Mouse (Mus musculus) neural tube, embryonic 14.5 days (tissue): ENCODE measurements around the gene Nectin1. TPM values are rescaled to one million over a fixed set of nuclear protein-coding genes. Genes with fewer than 3 reads are reported as not detected.

Experiments used
- ATAC-seq: fragments of 200-750 bp; cut with Nextera tagmentation; 2 replicates; pipeline ENCODE4 v1.8.0; 2017; ENCODE audit warnings: low read depth, mild to moderate bottlenecking, moderate TSS enrichment, moderate library complexity
- H3K27ac ChIP-seq: fragments of 300-500 bp; sonication (generic); 2 replicates; pipeline ENCODE4 v1.5.1; 2014; ENCODE audit warnings: low read depth, mild to moderate bottlenecking, control low read depth, low read length, moderate library complexity, mixed read lengths
- H3K27me3 ChIP-seq: fragments of 300-500 bp; sonication (generic); 2 replicates; pipeline ENCODE4 v1.6.1; 2014; ENCODE audit warnings: low read length; ENCODE audit not compliant: control insufficient read depth, insufficient read depth
- H3K36me3 ChIP-seq: fragments of 300-500 bp; sonication (generic); 2 replicates; pipeline ENCODE4 v1.6.1; 2014; ENCODE audit warnings: low read length, mixed read lengths; ENCODE audit not compliant: control insufficient read depth, insufficient read depth
- H3K4me1 ChIP-seq: fragments of 300-500 bp; sonication (generic); 2 replicates; pipeline ENCODE4 v1.6.1; 2014; ENCODE audit warnings: low read length; ENCODE audit not compliant: control insufficient read depth, insufficient read depth
- H3K4me2 ChIP-seq: fragments of 300-500 bp; sonication (generic); 2 replicates; pipeline ENCODE4 v1.6.1; 2014; ENCODE audit warnings: mild to moderate bottlenecking, low read depth, low read length, control low read depth
- H3K4me3 ChIP-seq: fragments of 300-500 bp; sonication (generic); 2 replicates; pipeline ENCODE4 v1.5.1; 2014; ENCODE audit warnings: low read depth, low read length, control low read depth, mixed read lengths
- H3K9ac ChIP-seq: fragments of 300-500 bp; sonication (generic); replicated peaks from 2 replicates; pipeline ENCODE4 v1.6.1; 2014; ENCODE audit warnings: low read depth, mild to moderate bottlenecking, control low read depth, low read length, mixed read lengths
- H3K9me3 ChIP-seq: fragments of 300-500 bp; sonication (generic); 2 replicates; pipeline ENCODE4 v1.6.1; 2016; ENCODE audit warnings: low read length; ENCODE audit not compliant: control insufficient read depth
- WGBS: fragments of 180-500 bp; shearing (Covaris S2); extraction: QIAGEN DNeasy Blood & Tissue Kit; methylation state at CpG from one replicate; pipeline ENCODE4 v1.1.7; 2014; 5-methylcytosine and 5-hydroxymethylcytosine counted together
- polyA plus RNA-seq: library from polyadenylated mRNA; unstranded; fragments of >200 nt; fragmentation: Nextera tagmentation; extraction: Ambion mirVana; gene quantifications from 2 replicates; pipeline ENCODE4 v1.2.1, GENCODE M21; 2014

Nectin1 gene
- polyA plus RNA-seq, 1 experiment from 2014 or later: 21.1 TPM

DNA sequence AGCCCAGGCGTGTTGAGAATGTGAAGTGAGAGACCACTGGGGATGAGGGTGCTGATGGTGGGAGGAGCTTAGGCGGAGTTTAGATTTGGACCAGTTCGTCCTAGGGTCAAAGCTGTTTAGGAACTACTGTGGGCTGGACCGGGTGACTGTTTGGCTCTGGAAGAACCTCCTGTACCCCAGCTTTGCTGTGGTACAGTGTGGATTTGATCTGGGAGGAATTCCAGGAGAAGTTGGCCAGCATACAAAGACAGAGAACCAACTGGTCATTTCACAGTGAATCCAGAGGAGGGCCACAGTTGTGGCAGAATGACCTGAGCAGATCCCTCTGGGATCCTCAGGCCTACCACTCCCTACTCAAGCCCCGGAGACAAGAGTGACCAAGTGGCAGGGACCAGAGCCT lies 38.6 kb downstream of the Nectin1 start:
- Histone ChIP-seq H3K9me3 (no peaks in the 10 kb centered on the region), H3K9ac (no peak overlapping the region), H3K4me2 (no peak overlapping the region), H3K27me3 (no peaks in the 10 kb centered on the region), H3K27ac (no peak overlapping the region), H3K4me1 (peaks cover 22% of the 10 kb centered on the region), H3K36me3 (no peaks in the 10 kb centered on the region), H3K4me3 (no peak overlapping the region)
- WGBS: 70% methylated on average over 5 of the region's 5 CpGs
- no peak for ATAC-seq

DNA sequence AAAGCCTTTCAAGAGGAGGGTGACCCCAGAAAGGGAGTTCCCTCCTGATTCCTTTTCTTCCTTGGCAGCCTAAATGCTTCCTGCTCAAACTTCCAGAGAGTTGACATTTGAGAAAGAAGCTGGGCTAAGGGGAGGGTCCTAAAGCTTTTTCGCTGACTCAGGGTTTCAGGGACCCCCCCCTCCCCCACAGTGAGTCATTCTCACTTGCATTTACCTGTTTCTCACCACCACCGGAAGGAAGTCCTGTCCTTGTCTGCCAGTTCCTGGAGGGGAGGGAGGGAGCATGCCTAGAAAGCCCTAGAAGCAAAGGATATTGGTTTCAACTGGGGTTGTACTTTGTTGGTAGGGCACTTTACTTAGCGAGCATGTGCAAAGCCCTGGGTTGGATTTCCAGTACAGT lies 40.2 kb downstream of the Nectin1 start:
- ATAC-seq: no peak
- WGBS: 71% methylated on average over 3 of the region's 3 CpGs
- Histone ChIP-seq H3K4me3 (no peak overlapping the region), H3K9me3 (no peaks in the 10 kb centered on the region), H3K4me1 (peaks cover 28% of the 10 kb centered on the region), H3K36me3 (no peaks in the 10 kb centered on the region), H3K4me2 (no peak overlapping the region), H3K27me3 (no peaks in the 10 kb centered on the region), H3K27ac (no peak overlapping the region), H3K9ac (no peak overlapping the region)

- no peak overlapping the region for H3K4me2 ChIP-seq
- no peaks in the 10 kb centered on the region for H3K36me3 ChIP-seq
- ATAC-seq: no peak
- no peaks in the 10 kb centered on the region for H3K27me3 ChIP-seq
- H3K4me1 ChIP-seq: peaks cover 28% of the 10 kb centered on the region
- H3K9ac ChIP-seq: no peak overlapping the region
- no peaks in the 10 kb centered on the region for H3K9me3 ChIP-seq
- WGBS: 67% methylated on average over 13 of the region's 13 CpGs
- no peak overlapping the region for H3K27ac ChIP-seq
- no peak overlapping the region for H3K4me3 ChIP-seq
Observed at GRCm38 (mm10) chr9:43784841-43785240, 41.1 kb downstream of the Nectin1 start.

- 79% methylated on average over 4 of the region's 4 CpGs for WGBS
- Histone ChIP-seq H3K9ac (no peak overlapping the region), H3K4me1 (peaks cover 16% of the 10 kb centered on the region), H3K27ac (no peak overlapping the region), H3K36me3 (peaks cover 8% of the 10 kb centered on the region; the same call in 1 of the 2 replicates), H3K4me2 (no peak overlapping the region), H3K27me3 (no peaks in the 10 kb centered on the region), H3K9me3 (no peaks in the 10 kb centered on the region), H3K4me3 (no peak overlapping the region)
- ATAC-seq: no peak
Observed at GRCm38 (mm10) chr9:43787591-43787990, 43.8 kb downstream of the Nectin1 start.

DNA sequence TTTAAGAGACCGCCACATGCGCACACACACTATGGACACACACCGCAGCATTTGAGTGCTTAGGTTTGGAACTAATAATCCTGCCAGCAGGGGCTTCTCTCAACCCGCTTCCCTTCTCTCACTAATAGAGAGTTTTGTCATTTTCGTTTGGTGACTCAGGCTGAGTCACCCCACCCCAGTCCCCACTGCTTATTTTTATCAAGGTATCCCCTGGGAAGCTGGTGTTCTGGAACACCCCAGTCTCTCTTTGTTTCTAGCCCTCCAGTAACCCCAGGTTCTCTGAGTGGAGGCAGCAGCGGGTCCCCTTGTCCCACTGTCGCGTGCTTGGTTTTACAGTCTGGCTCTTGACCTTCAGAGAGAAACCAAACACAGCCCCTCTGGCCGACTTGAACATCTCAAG lies 48.9 kb downstream of the Nectin1 start:
- H3K27ac ChIP-seq: no peak overlapping the region
- H3K9me3 ChIP-seq: no peaks in the 10 kb centered on the region
- H3K4me2 ChIP-seq: no peak overlapping the region
- no peak for ATAC-seq
- no peak overlapping the region for H3K9ac ChIP-seq
- H3K4me1 ChIP-seq: 0 out of 2 replicates have a peak, but pooled peaks cover 6% of the 10 kb centered on the region
- H3K36me3 ChIP-seq: peaks cover 21% of the 10 kb centered on the region
- WGBS: 93% methylated on average over 9 of the region's 9 CpGs
- H3K4me3 ChIP-seq: no peak overlapping the region
- no peaks in the 10 kb centered on the region for H3K27me3 ChIP-seq

GRCm38 (mm10) chr9:43793411-43793810 lies 49.6 kb downstream of the Nectin1 start:
- H3K9me3 ChIP-seq: no peaks in the 10 kb centered on the region

GRCm38 (mm10) chr9:43796031-43796430 lies 52.2 kb downstream of the Nectin1 start:
- ATAC-seq: no peak
- 84% methylated on average over 3 of the region's 3 CpGs for WGBS
- Histone ChIP-seq H3K9me3 (no peaks in the 10 kb centered on the region), H3K27ac (no peak overlapping the region), H3K4me2 (no peak overlapping the region), H3K36me3 (peaks cover 21% of the 10 kb centered on the region), H3K4me1 (no peaks in the 10 kb centered on the region), H3K9ac (no peak overlapping the region), H3K4me3 (no peak overlapping the region), H3K27me3 (no peaks in the 10 kb centered on the region)

More at GRCm38 (mm10) chr9:43793411-43793810, 49.6 kb downstream of the Nectin1 start:
- Histone ChIP-seq H3K27me3 (no peaks in the 10 kb centered on the region), H3K27ac (no peak overlapping the region), H3K4me2 (no peak overlapping the region), H3K4me3 (no peak overlapping the region), H3K9ac (no peak overlapping the region), H3K36me3 (peaks cover 21% of the 10 kb centered on the region), H3K4me1 (0 out of 2 replicates have a peak, but pooled peaks cover 2% of the 10 kb centered on the region)
- 84% methylated on average over 3 of the region's 3 CpGs for WGBS
- no peak for ATAC-seq

DNA sequence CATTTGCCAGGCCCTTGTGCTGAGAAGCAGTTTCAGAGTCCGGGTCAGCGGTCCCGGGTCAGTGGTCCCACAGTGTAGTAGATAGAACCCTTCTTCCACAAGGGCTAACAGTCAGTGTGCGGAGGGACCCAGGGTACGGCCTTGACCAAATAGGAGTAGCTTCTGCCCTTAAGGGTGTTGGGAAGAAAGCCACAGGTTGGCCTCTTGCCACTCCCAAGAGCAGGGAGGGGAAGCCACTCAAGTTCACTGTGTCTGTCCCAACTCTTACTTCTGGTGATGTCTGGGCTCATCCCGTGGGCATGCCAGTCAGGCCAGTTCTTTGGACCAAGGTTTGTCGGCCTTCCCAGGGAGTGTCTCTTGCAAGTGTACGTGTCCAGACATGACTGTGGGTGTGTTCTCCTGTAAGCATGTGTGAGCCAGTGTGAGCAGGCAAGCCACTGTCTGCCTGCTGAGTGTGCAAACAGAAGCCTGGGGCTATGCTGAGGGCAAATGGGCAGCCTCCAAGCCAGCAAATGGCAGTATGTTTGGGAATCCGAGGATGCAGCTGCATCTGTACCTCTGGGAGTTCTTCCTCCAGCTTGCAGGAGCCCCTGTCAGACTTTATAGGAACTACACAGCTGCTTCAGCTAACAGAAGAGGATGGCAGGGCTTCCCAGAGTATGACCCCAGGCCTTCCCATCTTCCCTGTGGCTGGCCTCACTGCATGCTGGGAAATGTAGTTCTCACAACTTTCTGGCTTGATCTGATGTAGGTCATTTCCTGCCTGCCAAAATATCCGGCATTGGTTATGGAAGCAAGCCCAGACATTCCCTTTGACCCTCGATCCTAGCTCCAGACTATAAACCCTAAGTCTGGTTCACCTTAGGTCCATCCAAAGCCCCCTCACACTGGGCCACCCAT lies 53.3 kb downstream of the Nectin1 start:
- no peak overlapping the region for H3K4me2 ChIP-seq
- no peaks in the 10 kb centered on the region for H3K4me1 ChIP-seq
- no peak for ATAC-seq
- H3K9me3 ChIP-seq: no peaks in the 10 kb centered on the region
- H3K4me3 ChIP-seq: no peak overlapping the region
- peaks cover 16% of the 10 kb centered on the region for H3K36me3 ChIP-seq
- WGBS: 82% methylated on average over 11 of the region's 11 CpGs
- H3K27me3 ChIP-seq: no peaks in the 10 kb centered on the region
- H3K9ac ChIP-seq: no peak overlapping the region
- no peak overlapping the region for H3K27ac ChIP-seq

GRCm38 (mm10) chr9:43797746-43798145 lies 54.0 kb downstream of the Nectin1 start:
- Histone ChIP-seq H3K36me3 (peaks cover 13% of the 10 kb centered on the region), H3K4me1 (no peaks in the 10 kb centered on the region), H3K27ac (no peak overlapping the region), H3K4me3 (no peak overlapping the region), H3K4me2 (no peak overlapping the region), H3K9ac (no peak overlapping the region), H3K9me3 (no peaks in the 10 kb centered on the region), H3K27me3 (no peaks in the 10 kb centered on the region)
- ATAC-seq: no peak
- WGBS: 62% methylated on average over 7 of the region's 7 CpGs
